Mouse (Mus musculus): ENCODE measurements around the gene Med20. TPM values are rescaled to one million over a fixed set of nuclear protein-coding genes. Genes with fewer than 3 reads are reported as not detected.

Med20 gene
- polyA plus RNA-seq, 1 experiment from 2014 or later, result 34.9 TPM

Other genes starting within 250 kb of the Med20 start
- gene Mrps10, start 242.7 kb upstream of the Med20 start, polyA plus RNA-seq (2015; fragmentation: Nextera tagmentation; extraction: Ambion mirVana), result 65.7 and 67.4 TPM in 2 replicates
- 0.95 and 1.2 TPM in 2 replicates for gene Guca1b, start 226.2 kb upstream of the Med20 start, polyA plus RNA-seq (2015; fragmentation: Nextera tagmentation; extraction: Ambion mirVana)
- gene Guca1a, start 211.0 kb upstream of the Med20 start, polyA plus RNA-seq (2015; fragmentation: Nextera tagmentation; extraction: Ambion mirVana), result 1.2 and 2.1 TPM in 2 replicates
- 0.77 and 0.92 TPM in 2 replicates for gene AI661453, start 175.0 kb upstream of the Med20 start, polyA plus RNA-seq (2015; fragmentation: Nextera tagmentation; extraction: Ambion mirVana)
- 0.57 and 0.64 TPM in 2 replicates for gene 1700001C19Rik, start 174.2 kb upstream of the Med20 start, polyA plus RNA-seq (2015; fragmentation: Nextera tagmentation; extraction: Ambion mirVana)
- 20.3 and 20.8 TPM in 2 replicates for gene Taf8, start 109.3 kb upstream of the Med20 start, polyA plus RNA-seq (2015; fragmentation: Nextera tagmentation; extraction: Ambion mirVana)
- 412 and 420 TPM in 2 replicates for gene Ccnd3, start 106.5 kb upstream of the Med20 start, polyA plus RNA-seq (2015; fragmentation: Nextera tagmentation; extraction: Ambion mirVana)
- gene Bysl, start 90 bp upstream of the Med20 start, polyA plus RNA-seq (2015; fragmentation: Nextera tagmentation; extraction: Ambion mirVana), result 22.9 and 23.3 TPM in 2 replicates
- gene Gm20517, start within 50 bp of the Med20 start, polyA plus RNA-seq (2015; fragmentation: Nextera tagmentation; extraction: Ambion mirVana), result 0.82 and 1.0 TPM in 2 replicates
- 2.1 and 3.1 TPM in 2 replicates for gene Usp49, start 19.1 kb downstream of the Med20 start, polyA plus RNA-seq (2015; fragmentation: Nextera tagmentation; extraction: Ambion mirVana)
- 274 and 295 TPM in 2 replicates for gene Tomm6, start 76.8 kb downstream of the Med20 start, polyA plus RNA-seq (2015; fragmentation: Nextera tagmentation; extraction: Ambion mirVana)
- 3.9 and 5.1 TPM in 2 replicates for gene Frs3, start 77.4 kb downstream of the Med20 start, polyA plus RNA-seq (2015; fragmentation: Nextera tagmentation; extraction: Ambion mirVana)
- gene Gm21981, start 82.9 kb downstream of the Med20 start, polyA plus RNA-seq (2015; fragmentation: Nextera tagmentation; extraction: Ambion mirVana), result 0.24 and 0.39 TPM in 2 replicates
- 0.72 and 0.84 TPM in 2 replicates for gene Prickle4, start 83.2 kb downstream of the Med20 start, polyA plus RNA-seq (2015; fragmentation: Nextera tagmentation; extraction: Ambion mirVana)
- gene Pgc, start 115.3 kb downstream of the Med20 start, polyA plus RNA-seq (2015; fragmentation: Nextera tagmentation; extraction: Ambion mirVana), result 0.56 and 1.7 TPM in 2 replicates
- 25.7 and 28.9 TPM in 2 replicates for gene Tfeb, start 125.4 kb downstream of the Med20 start, polyA plus RNA-seq (2015; fragmentation: Nextera tagmentation; extraction: Ambion mirVana)
- gene Mdfi, start 223.1 kb downstream of the Med20 start, polyA plus RNA-seq (2015; fragmentation: Nextera tagmentation; extraction: Ambion mirVana), result 9.7 and 10.7 TPM in 2 replicates